Mouse (Mus musculus) midbrain, embryonic 10.5 days (tissue): Measurements from ENCODE around the gene Phka1. TPM values are rescaled to one million over a fixed set of nuclear protein-coding genes. Genes with fewer than 3 reads are reported as not detected.

Source experiments
- polyA plus RNA-seq: library from polyadenylated mRNA; unstranded; fragments of >200 nt; fragmentation: Nextera tagmentation; extraction: Ambion mirVana; gene quantifications from 2 replicates; pipeline ENCODE4 v1.2.1, GENCODE M21; 2016

The Phka1 gene
- polyA plus RNA-seq, 1 experiment from 2014 or later = 5.2 TPM

Other genes starting within 250 kb of the Phka1 start
- gene Hdac8, start 138.9 kb downstream of the Phka1 start, polyA plus RNA-seq = 7.8 and 9.9 TPM in 2 replicates
- not detected in 2 replicates for gene Gm3880, start 42.7 kb upstream of the Phka1 start, polyA plus RNA-seq
- not detected in 2 replicates for gene Gm9112, start 63.4 kb upstream of the Phka1 start, polyA plus RNA-seq
- gene Dmrtc1b, start 63.6 kb upstream of the Phka1 start, polyA plus RNA-seq = not detected in 2 replicates
- not detected in 2 replicates for gene Dmrtc1c1, start 158.7 kb upstream of the Phka1 start, polyA plus RNA-seq
- not detected in 2 replicates for gene Dmrtc1c2, start 210.4 kb upstream of the Phka1 start, polyA plus RNA-seq
- gene 1700031F05Rik, start 223.7 kb upstream of the Phka1 start, polyA plus RNA-seq = not detected in 2 replicates